Mouse (Mus musculus): ENCODE measurements at regions not wholly inside any gene's neighbourhood (a gene's known extent, or its start where the extent isn't known, plus 50 kb on each side); places are given as distances from the start of the nearest gene placed in this dataset.

DNA sequence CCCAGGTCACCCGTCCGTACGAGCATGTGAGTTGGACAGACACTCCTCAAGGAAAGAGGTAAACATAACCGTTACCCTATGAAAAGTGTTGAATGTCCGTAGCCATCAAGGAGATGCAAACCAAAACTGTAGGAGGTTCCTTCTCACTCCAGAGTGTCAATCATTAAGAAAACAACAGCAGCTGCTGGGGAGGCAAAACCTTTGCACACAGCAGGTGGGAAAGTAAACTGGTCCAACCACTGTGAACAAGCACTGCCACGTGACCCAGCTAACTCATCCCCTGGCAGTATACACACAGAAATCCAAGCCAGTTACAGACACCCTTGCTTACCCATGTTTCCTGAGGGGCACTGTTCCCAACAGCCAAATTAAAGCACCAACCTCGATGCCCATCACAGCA is 54.7 kb upstream of the Irx5 start:
- TF ChIP-seq CTCF (IDR thresholded peaks at IDR 0.05; ENCODE audit: low read depth, low read length) = no peak
- Histone ChIP-seq H3K4me3 (ENCODE audit: low read depth, low read length) (no peak overlapping the region), H3K9me3 (replicated peaks) (peaks cover 16% of the 10 kb centered on the region), H3K36me3 (replicated peaks) (no peaks in the 10 kb centered on the region), H3K4me1 (ENCODE audit: insufficient read depth, low read depth, low read length) (no peaks in the 10 kb centered on the region), H3K27me3 (ENCODE audit: insufficient read depth, low read length) (no peaks in the 10 kb centered on the region)
- no peak for ATAC-seq (ENCODE audit: extremely low read depth, insufficient number of reproducible peaks, low FRiP score, poor library complexity, severe bottlenecking)
- no peak for DNase-seq (ENCODE audit: low spot score)

DNA sequence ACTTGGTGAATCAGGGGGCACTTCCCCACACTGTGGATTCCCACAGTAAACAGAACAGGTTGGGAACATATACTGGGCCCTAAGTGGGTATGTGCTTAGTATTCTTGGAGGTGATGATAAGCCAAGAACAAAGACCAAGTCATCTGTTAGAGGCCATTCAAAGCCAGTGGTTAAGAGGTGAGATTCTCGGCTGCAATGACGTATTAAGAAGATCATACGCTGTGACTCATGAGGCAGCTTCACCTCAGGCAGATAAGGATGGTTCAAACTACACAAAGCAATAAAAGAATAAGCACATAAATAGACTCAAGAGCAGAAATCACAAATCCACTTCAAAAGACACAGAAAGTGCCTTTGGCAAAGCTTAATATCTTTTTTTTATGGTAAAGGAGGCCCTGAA is 56.4 kb upstream of the Irx5 start:
- Histone ChIP-seq H3K9me3 (replicated peaks) (peaks cover 19% of the 10 kb centered on the region), H3K36me3 (replicated peaks) (no peaks in the 10 kb centered on the region), H3K27me3 (ENCODE audit: insufficient read depth, low read length) (no peaks in the 10 kb centered on the region), H3K4me3 (ENCODE audit: low read depth, low read length) (no peak overlapping the region), H3K4me1 (ENCODE audit: insufficient read depth, low read depth, low read length) (no peaks in the 10 kb centered on the region)
- ATAC-seq (ENCODE audit: extremely low read depth, insufficient number of reproducible peaks, low FRiP score, poor library complexity, severe bottlenecking) = no peak
- no peak for DNase-seq (ENCODE audit: low spot score)
- no peak for TF ChIP-seq CTCF (IDR thresholded peaks at IDR 0.05; ENCODE audit: low read depth, low read length)
- no peak for TF ChIP-seq POLR2AphosphoS5 (IDR thresholded peaks at IDR 0.05; ENCODE audit: insufficient replicate concordance, low read depth, low read length)
- TF ChIP-seq GATA2 (IDR thresholded peaks at IDR 0.05; ENCODE audit: borderline replicate concordance, low read depth, low read length) = no peak
- no peak for TF ChIP-seq GATA1 (IDR thresholded peaks at IDR 0.05; ENCODE audit: borderline replicate concordance, low read length)
- no peak for TF ChIP-seq TAL1 (conservative IDR thresholded peaks at IDR 0.05; ENCODE audit: low read depth, low read length)

DNA sequence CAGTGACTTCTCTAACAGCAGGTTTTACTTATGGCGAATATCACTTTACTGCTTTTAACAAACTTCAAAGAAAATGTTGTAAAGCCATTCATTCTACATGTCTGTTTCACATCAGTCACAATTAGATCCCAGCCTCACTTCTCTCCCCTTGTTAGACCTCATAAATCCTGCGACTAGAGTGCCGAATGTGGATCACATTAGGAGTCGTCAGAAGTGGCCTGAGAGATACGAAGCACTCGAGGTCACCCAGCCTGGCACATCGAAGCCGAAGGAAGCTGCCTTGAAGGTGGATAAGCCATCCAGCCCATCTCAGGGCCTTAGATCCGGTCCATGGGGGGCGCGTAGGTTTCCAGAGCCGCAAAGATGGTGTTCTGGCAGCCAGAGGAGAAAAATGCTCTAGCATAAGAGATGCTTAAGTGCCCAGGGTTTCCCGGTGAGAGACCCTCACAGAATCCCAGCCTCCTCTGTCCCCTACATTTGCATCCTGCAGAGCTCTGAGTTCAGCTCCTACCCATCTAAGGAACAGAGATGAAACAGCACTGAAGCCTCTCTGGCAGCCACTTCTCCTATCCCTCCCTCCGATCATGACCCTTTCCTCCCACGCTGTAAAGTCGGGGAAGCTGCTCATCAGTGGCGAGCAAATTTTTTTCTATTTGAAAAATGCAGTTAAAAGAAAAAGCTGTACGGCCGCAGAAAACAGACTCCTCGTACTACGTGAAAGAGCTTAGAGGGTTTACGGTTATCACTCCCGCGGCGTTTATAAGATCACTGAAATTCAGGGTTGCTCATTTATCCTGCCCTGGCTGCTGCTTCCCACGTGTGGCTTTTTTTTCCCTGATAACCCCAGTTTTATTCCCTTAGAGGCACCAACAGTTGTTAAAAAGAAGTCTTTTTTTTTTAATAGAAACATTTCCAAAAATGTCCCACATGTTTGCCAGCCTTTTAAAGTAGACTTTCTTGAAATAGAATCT is 70.3 kb upstream of the Irx5 start:
- Histone ChIP-seq H3K36me3 (replicated peaks) (no peaks in the 10 kb centered on the region), H3K27me3 (ENCODE audit: insufficient read depth, low read length) (no peaks in the 10 kb centered on the region), H3K4me3 (ENCODE audit: low read depth, low read length) (no peak overlapping the region), H3K4me1 (ENCODE audit: insufficient read depth, low read depth, low read length) (no peaks in the 10 kb centered on the region), H3K9me3 (replicated peaks) (peaks cover 33% of the 10 kb centered on the region)
- DNase-seq (ENCODE audit: low spot score) = no peak
- ATAC-seq (ENCODE audit: extremely low read depth, insufficient number of reproducible peaks, low FRiP score, poor library complexity, severe bottlenecking) = no peak
- TF ChIP-seq CTCF (IDR thresholded peaks at IDR 0.05; ENCODE audit: low read depth, low read length) (no peak), TAL1 (conservative IDR thresholded peaks at IDR 0.05; ENCODE audit: low read depth, low read length) (no peak), GATA1 (IDR thresholded peaks at IDR 0.05; ENCODE audit: borderline replicate concordance, low read length) (no peak), GATA2 (IDR thresholded peaks at IDR 0.05; ENCODE audit: borderline replicate concordance, low read depth, low read length) (no peak), POLR2AphosphoS5 (IDR thresholded peaks at IDR 0.05; ENCODE audit: insufficient replicate concordance, low read depth, low read length) (no peak)

DNA sequence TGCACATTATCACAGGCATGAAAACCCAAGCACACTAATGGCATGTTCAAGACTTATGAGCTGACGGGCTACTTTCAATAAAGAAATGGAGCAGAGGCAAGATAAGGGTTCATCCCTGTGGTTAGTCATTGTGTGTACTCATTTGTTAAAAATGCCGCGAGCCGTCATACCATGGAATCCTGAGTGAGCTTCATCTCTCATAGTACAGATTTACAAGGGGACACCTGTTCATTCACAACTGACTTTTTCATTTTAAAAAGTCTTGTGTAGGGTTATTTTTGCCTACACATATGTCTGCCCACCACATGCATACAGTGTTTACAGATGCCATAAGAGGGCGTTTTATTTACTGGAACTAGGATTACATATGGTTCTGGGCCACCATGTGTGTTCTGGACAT is 81.7 kb upstream of the Irx5 start:
- Histone ChIP-seq H3K36me3 (replicated peaks) (no peaks in the 10 kb centered on the region), H3K9me3 (replicated peaks) (peaks cover 13% of the 10 kb centered on the region), H3K27me3 (ENCODE audit: insufficient read depth, low read length) (no peaks in the 10 kb centered on the region), H3K4me3 (ENCODE audit: low read depth, low read length) (no peak overlapping the region), H3K4me1 (ENCODE audit: insufficient read depth, low read depth, low read length) (no peaks in the 10 kb centered on the region)
- DNase-seq (ENCODE audit: low spot score) (no peak), ATAC-seq (ENCODE audit: extremely low read depth, insufficient number of reproducible peaks, low FRiP score, poor library complexity, severe bottlenecking) (no peak)
- no peak for TF ChIP-seq GATA2 (IDR thresholded peaks at IDR 0.05; ENCODE audit: borderline replicate concordance, low read depth, low read length)
- no peak for TF ChIP-seq POLR2AphosphoS5 (IDR thresholded peaks at IDR 0.05; ENCODE audit: insufficient replicate concordance, low read depth, low read length)
- TF ChIP-seq CTCF (IDR thresholded peaks at IDR 0.05; ENCODE audit: low read depth, low read length) = no peak

DNA sequence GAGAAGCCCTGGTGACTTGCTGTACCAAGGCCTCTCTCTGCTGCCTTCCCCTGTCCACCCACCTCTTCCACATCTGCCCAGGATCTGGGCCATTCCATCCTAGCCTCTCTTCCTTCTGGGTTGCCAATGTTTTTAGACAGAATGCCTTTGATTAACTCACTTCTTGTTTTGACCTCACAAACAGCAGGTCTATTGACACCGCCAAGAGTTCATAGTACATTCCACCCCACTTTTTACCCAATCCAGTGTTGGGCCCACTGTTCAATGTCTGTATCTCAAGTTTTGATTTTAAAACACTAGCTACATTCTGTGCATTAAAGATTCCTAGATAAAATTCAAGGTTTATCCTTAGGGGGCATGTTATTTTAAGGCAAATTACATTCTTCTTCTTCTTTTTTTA is 84.7 kb upstream of the Irx5 start:
- no peak overlapping the region for H3K4me3 ChIP-seq (ENCODE audit: low read depth, low read length)
- no peaks in the 10 kb centered on the region for H3K27me3 ChIP-seq (ENCODE audit: insufficient read depth, low read length)
- DNase-seq (ENCODE audit: low spot score) (no peak), ATAC-seq (ENCODE audit: extremely low read depth, insufficient number of reproducible peaks, low FRiP score, poor library complexity, severe bottlenecking) (no peak)
- TF ChIP-seq CTCF (IDR thresholded peaks at IDR 0.05; ENCODE audit: low read depth, low read length) = no peak
- no peak for TF ChIP-seq TAL1 (conservative IDR thresholded peaks at IDR 0.05; ENCODE audit: low read depth, low read length)
- TF ChIP-seq GATA1 (IDR thresholded peaks at IDR 0.05; ENCODE audit: borderline replicate concordance, low read length) = no peak
- TF ChIP-seq GATA2 (IDR thresholded peaks at IDR 0.05; ENCODE audit: borderline replicate concordance, low read depth, low read length) = no peak
- no peak for TF ChIP-seq POLR2AphosphoS5 (IDR thresholded peaks at IDR 0.05; ENCODE audit: insufficient replicate concordance, low read depth, low read length)
- H3K36me3 ChIP-seq (replicated peaks) = no peaks in the 10 kb centered on the region
- peaks cover 16% of the 10 kb centered on the region for H3K9me3 ChIP-seq (replicated peaks)
- no peaks in the 10 kb centered on the region for H3K4me1 ChIP-seq (ENCODE audit: insufficient read depth, low read depth, low read length)

DNA sequence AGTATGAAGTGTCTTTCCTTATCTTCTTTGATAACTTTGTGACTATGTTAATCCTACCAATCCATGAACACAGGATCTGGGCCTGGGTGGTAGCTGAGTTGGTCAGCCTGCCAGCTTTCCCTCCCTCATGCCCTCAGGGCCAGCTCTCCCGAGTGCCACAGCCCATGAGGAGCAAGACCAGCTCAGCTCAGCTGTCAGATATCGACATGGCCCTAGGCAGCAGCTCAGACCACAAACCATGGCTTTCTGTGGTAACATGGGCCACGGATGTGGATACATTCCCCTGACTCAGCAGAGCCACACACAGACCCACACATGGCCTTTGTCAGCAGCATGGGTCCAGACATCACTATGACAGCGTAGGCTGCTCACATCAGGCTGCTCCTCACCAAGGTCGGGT is 85.4 kb upstream of the Irx5 start:
- H3K9me3 ChIP-seq (replicated peaks) = peaks cover 16% of the 10 kb centered on the region
- H3K4me1 ChIP-seq (ENCODE audit: insufficient read depth, low read depth, low read length) = no peaks in the 10 kb centered on the region
- TF ChIP-seq TAL1 (conservative IDR thresholded peaks at IDR 0.05; ENCODE audit: low read depth, low read length) (no peak), GATA1 (IDR thresholded peaks at IDR 0.05; ENCODE audit: borderline replicate concordance, low read length) (no peak), CTCF (IDR thresholded peaks at IDR 0.05; ENCODE audit: low read depth, low read length) (no peak), POLR2AphosphoS5 (IDR thresholded peaks at IDR 0.05; ENCODE audit: insufficient replicate concordance, low read depth, low read length) (no peak), GATA2 (IDR thresholded peaks at IDR 0.05; ENCODE audit: borderline replicate concordance, low read depth, low read length) (no peak)
- no peaks in the 10 kb centered on the region for H3K27me3 ChIP-seq (ENCODE audit: insufficient read depth, low read length)
- ATAC-seq (ENCODE audit: extremely low read depth, insufficient number of reproducible peaks, low FRiP score, poor library complexity, severe bottlenecking) = no peak
- no peak for DNase-seq (ENCODE audit: low spot score)
- no peaks in the 10 kb centered on the region for H3K36me3 ChIP-seq (replicated peaks)
- no peak overlapping the region for H3K4me3 ChIP-seq (ENCODE audit: low read depth, low read length)
